Mouse (Mus musculus): ENCODE data around the gene Ccdc88c. TPM values are rescaled to one million over a fixed set of nuclear protein-coding genes. Genes with fewer than 3 reads are reported as not detected.

Gene Ccdc88c
- polyA plus RNA-seq, 1 experiment from 2014 or later: 10.8 TPM

DNA sequence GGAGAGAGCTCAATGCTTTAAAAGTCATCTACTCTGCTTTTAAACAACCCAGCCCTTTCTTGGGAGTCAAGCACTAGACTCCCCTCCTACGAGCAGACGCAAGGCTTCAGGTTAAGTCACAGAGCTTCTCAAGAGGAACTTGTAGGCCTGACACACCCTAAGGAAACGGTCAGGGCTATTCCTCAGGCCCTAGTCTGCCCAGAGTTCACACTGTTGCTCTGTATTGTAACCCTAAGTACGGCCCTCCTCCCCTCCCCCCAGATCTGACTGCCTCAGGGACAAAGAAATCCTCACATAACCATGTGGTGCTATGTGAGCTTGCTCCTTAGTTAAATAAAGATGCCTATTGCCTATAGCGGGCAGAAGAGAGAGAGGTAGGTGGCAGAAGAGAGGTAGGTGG lies 79.7 kb downstream of the Ccdc88c start:
- no peak for DNase-seq (ENCODE audit: low spot score)
- H3K9me3 ChIP-seq: 0 out of 2 replicates have a peak, but pooled peaks cover 3% of the 10 kb centered on the region
- H3K4me1 ChIP-seq: peaks cover 7% of the 10 kb centered on the region; the same call in 1 of the 2 replicates
- H3K27ac ChIP-seq (replicated peaks): no peak overlapping the region
- H3K27me3 ChIP-seq (replicated peaks; ENCODE audit: low read depth, poor library complexity, severe bottlenecking): no peaks in the 10 kb centered on the region
- 79% methylated on average over 5 of the region's 5 CpGs for WGBS
- no peak overlapping the region for H3K4me3 ChIP-seq
- peaks cover 76% of the 10 kb centered on the region for H3K36me3 ChIP-seq (replicated peaks)

DNA sequence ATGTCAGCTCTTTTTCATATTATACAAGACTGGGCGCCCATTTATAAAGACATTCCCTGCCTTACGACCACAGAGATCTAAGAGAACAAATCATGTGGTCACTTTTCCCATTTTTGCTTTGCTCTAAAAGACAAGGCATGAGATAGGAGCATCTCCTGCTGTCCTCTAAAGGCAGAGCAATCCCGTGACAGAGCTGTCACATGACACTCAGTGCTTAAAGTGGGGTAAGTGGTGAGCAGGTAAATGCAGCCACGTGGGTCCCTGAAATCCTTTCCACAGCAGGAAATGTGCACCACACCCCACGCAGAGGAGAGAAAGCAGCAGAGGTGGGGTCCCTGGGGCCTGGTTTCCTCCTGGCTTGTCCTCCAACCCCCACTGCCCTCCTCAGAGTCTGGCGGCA lies 80.8 kb downstream of the Ccdc88c start:
- Histone ChIP-seq H3K36me3 (replicated peaks) (peaks cover 81% of the 10 kb centered on the region), H3K4me1 (peaks cover 7% of the 10 kb centered on the region; the same call in 1 of the 2 replicates), H3K9me3 (0 out of 2 replicates have a peak, but pooled peaks cover 3% of the 10 kb centered on the region), H3K27ac (replicated peaks) (no peak overlapping the region), H3K27me3 (replicated peaks; ENCODE audit: low read depth, poor library complexity, severe bottlenecking) (no peaks in the 10 kb centered on the region), H3K4me3 (no peak overlapping the region)
- WGBS: 87% methylated on average over 6 of the region's 6 CpGs
- DNase-seq (ENCODE audit: low spot score): no peak

DNA sequence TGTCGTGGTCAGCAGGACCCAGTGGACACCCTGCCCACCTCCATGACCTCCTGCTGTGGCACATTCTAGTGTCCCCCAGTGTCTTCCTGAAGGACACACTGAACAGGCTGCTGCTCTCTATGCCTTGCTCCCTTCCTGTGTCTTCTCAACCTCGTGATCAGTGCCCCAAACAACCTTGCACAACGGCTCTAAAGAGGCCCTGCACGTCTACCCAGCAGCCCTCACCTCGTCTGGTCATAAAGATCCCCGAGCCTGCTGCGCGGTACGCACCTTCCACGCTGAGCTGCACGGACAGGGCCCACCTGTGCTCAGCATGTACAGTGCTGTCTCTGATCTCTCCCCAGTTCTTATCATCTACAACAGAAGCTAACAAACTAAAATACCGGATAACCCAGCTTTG lies 82.9 kb downstream of the Ccdc88c start:
- 0 out of 2 replicates have a peak, but pooled peaks cover 3% of the 10 kb centered on the region for H3K9me3 ChIP-seq
- no peaks in the 10 kb centered on the region for H3K27me3 ChIP-seq (replicated peaks; ENCODE audit: low read depth, poor library complexity, severe bottlenecking)
- H3K27ac ChIP-seq (replicated peaks): no peak overlapping the region
- peaks cover 90% of the 10 kb centered on the region for H3K36me3 ChIP-seq (replicated peaks)
- no peak overlapping the region for H3K4me3 ChIP-seq
- no peak for DNase-seq (ENCODE audit: low spot score)
- WGBS: 87% methylated on average over 12 of the region's 12 CpGs
- H3K4me1 ChIP-seq: no peaks in the 10 kb centered on the region

DNA sequence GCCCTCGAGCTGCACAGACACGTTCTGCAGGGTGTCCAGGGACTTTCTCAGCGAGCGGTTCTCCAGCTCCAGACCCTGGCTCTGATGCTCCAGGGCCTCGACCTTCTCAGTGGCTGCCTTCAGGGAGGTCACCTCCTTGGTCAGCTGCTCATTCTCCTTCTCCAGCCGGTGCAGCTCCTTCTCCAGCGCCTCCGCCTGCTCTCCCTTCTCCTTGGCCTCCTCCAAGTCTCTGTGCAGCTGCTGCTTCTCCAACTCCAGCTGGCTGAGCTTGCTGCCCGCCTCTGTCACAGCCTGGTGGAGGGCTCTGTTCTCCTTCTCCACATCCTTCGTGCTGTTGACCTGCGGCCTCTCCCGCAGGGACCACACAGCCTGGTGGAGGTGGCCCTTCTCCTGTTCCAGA lies 83.4 kb downstream of the Ccdc88c start:
- Histone ChIP-seq H3K4me1 (no peaks in the 10 kb centered on the region), H3K9me3 (0 out of 2 replicates have a peak, but pooled peaks cover 3% of the 10 kb centered on the region), H3K27ac (replicated peaks) (no peak overlapping the region), H3K4me3 (no peak overlapping the region), H3K36me3 (replicated peaks) (peaks cover 94% of the 10 kb centered on the region), H3K27me3 (replicated peaks; ENCODE audit: low read depth, poor library complexity, severe bottlenecking) (no peaks in the 10 kb centered on the region)
- no peak for DNase-seq (ENCODE audit: low spot score)
- WGBS: 81% methylated on average over 12 of the region's 12 CpGs

DNA sequence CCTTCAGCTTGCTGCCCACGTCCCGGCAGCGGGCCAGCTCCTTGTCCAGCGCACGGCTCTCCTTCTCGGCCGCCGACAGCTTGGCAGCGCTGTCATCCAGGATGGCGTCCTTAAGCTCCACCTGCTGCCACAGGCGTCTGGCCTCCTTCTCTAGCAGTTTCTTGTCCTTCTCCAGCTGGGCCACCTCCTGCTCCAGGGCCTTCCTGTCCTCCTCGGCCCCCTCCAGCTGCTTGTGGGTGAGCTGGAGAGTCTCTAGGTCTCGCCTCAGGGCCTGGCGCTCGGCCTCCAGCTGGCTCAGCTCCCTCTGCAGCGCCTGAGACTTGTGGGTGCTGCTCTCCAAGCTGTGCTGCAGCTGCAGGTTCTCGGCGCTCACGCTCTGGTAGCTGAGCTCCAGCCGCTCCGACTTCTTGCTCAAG lies 83.9 kb downstream of the Ccdc88c start:
- DNase-seq (ENCODE audit: low spot score): no peak
- Histone ChIP-seq H3K9me3 (0 out of 2 replicates have a peak, but pooled peaks cover 3% of the 10 kb centered on the region), H3K27ac (replicated peaks) (no peak overlapping the region), H3K27me3 (replicated peaks; ENCODE audit: low read depth, poor library complexity, severe bottlenecking) (no peaks in the 10 kb centered on the region), H3K4me1 (no peaks in the 10 kb centered on the region; the same call in 1 of the 2 replicates), H3K4me3 (no peak overlapping the region), H3K36me3 (replicated peaks) (peaks cover 98% of the 10 kb centered on the region)
- WGBS: 93% methylated on average over 21 of the region's 21 CpGs

DNA sequence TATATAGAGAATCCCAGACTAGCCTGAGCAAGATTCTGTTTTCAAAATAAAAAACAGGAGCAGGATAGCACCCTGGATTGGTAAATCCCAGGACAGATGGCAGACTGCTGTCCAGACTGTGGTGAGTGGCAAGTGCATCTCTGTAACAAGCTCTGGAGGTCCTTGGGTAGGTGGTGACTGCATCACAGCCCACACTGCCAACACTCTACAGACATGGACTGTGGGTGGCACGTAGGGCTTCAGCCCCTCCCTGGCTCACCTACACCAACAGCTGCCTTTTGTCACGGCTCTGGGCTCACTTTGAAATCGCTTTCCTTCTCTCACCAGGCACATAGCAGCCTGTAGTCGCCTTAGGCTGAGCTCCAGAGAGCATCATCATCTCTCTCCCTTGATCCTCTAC lies 85.7 kb downstream of the Ccdc88c start:
- no peak overlapping the region for H3K27ac ChIP-seq (replicated peaks)
- H3K27me3 ChIP-seq (replicated peaks; ENCODE audit: low read depth, poor library complexity, severe bottlenecking): no peaks in the 10 kb centered on the region
- DNase-seq (ENCODE audit: low spot score): no peak
- no peaks in the 10 kb centered on the region; the same call in 1 of the 2 replicates for H3K4me1 ChIP-seq
- 88% methylated on average over 4 of the region's 4 CpGs for WGBS
- no peak overlapping the region for H3K4me3 ChIP-seq
- H3K36me3 ChIP-seq (replicated peaks): peaks cover 95% of the 10 kb centered on the region
- H3K9me3 ChIP-seq: 0 out of 2 replicates have a peak, but pooled peaks cover 3% of the 10 kb centered on the region

DNA sequence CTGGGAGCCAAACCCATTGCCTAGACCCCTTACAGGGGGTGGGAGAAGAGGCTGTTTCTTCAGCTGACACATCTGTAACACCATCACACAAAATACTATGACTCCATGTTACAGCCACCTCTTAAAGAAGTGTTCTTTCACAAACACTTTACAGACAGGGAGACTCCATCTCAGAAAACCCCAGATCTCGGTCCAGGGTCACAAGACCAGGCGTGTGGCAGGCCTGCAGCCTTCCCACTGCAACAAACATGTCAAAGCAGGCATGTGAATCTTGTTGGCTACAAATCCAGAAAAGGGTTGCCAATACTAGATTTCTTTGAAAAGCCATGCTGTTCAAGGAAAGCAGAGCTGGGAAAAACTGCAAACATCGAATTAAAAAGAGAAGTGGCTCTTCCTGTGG lies 87.5 kb downstream of the Ccdc88c start:
- 87% methylated on average over 3 of the region's 3 CpGs for WGBS
- DNase-seq (ENCODE audit: low spot score): no peak
- no peak overlapping the region for H3K4me3 ChIP-seq
- no peaks in the 10 kb centered on the region for H3K27me3 ChIP-seq (replicated peaks; ENCODE audit: low read depth, poor library complexity, severe bottlenecking)
- no peak overlapping the region for H3K27ac ChIP-seq (replicated peaks)
- H3K4me1 ChIP-seq: peaks cover 10% of the 10 kb centered on the region
- no peaks in the 10 kb centered on the region for H3K9me3 ChIP-seq
- peaks cover 95% of the 10 kb centered on the region for H3K36me3 ChIP-seq (replicated peaks)

DNA sequence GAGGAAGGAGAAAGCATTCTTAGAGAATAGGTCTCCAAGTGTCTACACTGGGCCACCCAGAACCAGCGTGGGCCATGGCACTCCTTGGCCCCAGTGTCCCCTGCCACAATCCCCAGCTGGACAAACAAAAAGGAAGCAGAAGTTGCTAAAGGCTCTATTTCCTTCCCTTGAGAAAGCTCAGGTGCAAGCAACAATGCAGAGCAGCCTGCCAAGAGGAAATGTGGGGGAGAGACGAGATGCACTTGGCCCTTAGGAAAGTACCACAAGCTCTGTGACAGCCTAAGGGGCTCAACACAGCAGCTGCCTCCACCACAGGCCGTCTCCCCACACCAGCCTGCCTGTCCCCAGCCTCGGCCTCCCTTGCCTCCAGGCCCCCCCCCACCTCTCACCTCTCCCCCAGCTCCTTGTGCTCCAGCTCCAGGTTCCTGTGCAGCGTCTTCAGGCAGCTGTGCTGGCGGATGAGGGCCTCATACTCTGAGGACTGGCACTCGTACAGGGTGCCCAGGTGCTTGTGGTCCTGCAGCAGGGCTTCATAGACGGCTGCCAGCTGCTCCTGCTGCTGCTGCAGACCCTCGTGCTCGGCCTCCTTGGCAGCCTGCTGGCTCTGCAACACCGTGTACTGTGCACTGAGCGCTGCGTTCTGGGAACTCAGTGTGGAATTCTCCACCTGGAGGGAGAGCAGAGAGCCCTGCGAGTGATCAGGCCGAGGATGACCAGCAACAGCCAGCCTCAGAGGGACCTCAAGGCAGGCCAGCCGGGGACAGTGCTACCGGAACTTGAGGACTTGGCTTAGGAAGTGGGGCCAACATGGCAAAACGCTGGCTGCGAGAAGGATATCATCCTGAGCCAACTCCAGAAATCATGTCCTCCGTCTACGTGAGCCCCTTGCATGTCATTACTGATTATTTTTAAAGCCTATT lies 91.2 kb downstream of the Ccdc88c start:
- peaks cover 10% of the 10 kb centered on the region for H3K4me1 ChIP-seq
- DNase-seq (ENCODE audit: low spot score): no peak
- no peaks in the 10 kb centered on the region for H3K9me3 ChIP-seq
- H3K36me3 ChIP-seq (replicated peaks): peaks cover 91% of the 10 kb centered on the region
- no peak overlapping the region for H3K4me3 ChIP-seq
- WGBS: 78% methylated on average over 21 of the region's 21 CpGs
- H3K27me3 ChIP-seq (replicated peaks; ENCODE audit: low read depth, poor library complexity, severe bottlenecking): no peaks in the 10 kb centered on the region
- H3K27ac ChIP-seq (replicated peaks): peak overlapping the region; percentile 27; the same call in 1 of the 2 replicates

DNA sequence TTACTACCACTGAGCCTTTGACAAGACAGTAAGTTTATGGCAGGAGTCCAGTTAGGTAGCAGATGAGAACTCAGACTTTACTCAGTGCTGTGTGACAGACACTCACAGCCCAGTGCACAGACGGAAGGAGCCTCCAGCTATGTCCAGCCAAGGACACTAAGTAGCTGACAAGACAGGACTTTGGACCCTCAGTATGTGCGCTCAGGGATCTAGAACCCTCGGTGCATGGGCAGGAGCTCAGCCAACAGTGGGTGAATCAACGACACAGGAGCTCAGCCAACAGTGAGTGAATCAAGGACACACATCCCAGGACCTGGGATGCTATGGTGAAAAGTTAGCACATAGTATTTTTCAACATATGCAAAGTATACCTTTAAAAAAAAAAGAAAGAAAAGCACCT lies 92.1 kb downstream of the Ccdc88c start:
- Histone ChIP-seq H3K4me1 (peaks cover 10% of the 10 kb centered on the region), H3K36me3 (replicated peaks) (peaks cover 93% of the 10 kb centered on the region), H3K27me3 (replicated peaks; ENCODE audit: low read depth, poor library complexity, severe bottlenecking) (no peaks in the 10 kb centered on the region), H3K9me3 (no peaks in the 10 kb centered on the region), H3K27ac (replicated peaks) (no peak overlapping the region), H3K4me3 (no peak overlapping the region)
- 91% methylated on average over 4 of the region's 4 CpGs for WGBS
- no peak for DNase-seq (ENCODE audit: low spot score)

DNA sequence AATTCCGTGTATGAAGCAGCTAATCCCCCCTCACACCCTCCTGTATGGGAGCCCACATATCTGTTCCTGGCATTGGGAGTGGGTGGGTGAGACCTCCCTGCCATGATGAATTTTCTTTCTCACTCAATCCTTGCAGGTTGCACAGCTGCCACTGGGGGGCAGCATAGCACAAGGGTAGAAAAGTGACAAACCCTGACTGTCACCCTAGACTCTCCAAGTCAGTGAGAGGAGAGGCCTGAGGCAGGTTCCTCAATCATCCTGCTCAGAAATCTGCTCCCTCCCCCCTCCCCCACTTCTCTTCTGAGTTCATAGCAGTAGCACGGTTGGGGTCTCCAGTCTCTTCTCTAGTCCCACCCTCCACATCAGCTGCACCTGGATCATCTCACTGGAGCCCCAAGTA lies 92.7 kb downstream of the Ccdc88c start:
- no peak overlapping the region for H3K27ac ChIP-seq (replicated peaks)
- DNase-seq (ENCODE audit: low spot score): peak; percentile 82
- WGBS: 20% methylated on average over 2 of the region's 2 CpGs
- H3K36me3 ChIP-seq (replicated peaks): peaks cover 93% of the 10 kb centered on the region
- H3K27me3 ChIP-seq (replicated peaks; ENCODE audit: low read depth, poor library complexity, severe bottlenecking): no peaks in the 10 kb centered on the region
- H3K4me3 ChIP-seq: no peak overlapping the region
- H3K9me3 ChIP-seq: no peaks in the 10 kb centered on the region
- H3K4me1 ChIP-seq: peaks cover 10% of the 10 kb centered on the region

DNA sequence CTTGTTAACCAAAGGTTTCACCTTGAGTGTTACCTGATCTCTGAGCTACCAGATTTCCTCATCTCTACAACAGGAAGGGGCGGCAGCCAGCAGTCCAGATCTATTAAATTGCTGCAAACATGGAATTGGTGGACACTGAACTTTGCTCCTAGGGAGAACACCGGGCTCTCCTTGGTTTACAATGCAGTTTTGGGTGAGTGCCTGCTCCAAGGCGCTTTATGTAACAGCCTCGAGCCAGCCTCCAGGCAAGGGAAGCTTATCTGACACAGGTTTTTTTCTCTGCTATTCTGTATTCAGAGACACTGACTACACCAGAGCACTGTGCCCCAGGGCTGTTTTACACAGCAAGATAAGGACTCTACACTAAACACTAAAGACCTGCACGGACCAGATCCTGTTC lies 94.1 kb downstream of the Ccdc88c start:
- 88% methylated on average over 5 of the region's 5 CpGs for WGBS
- Histone ChIP-seq H3K4me1 (peaks cover 10% of the 10 kb centered on the region), H3K36me3 (replicated peaks) (peaks cover 93% of the 10 kb centered on the region)

DNA sequence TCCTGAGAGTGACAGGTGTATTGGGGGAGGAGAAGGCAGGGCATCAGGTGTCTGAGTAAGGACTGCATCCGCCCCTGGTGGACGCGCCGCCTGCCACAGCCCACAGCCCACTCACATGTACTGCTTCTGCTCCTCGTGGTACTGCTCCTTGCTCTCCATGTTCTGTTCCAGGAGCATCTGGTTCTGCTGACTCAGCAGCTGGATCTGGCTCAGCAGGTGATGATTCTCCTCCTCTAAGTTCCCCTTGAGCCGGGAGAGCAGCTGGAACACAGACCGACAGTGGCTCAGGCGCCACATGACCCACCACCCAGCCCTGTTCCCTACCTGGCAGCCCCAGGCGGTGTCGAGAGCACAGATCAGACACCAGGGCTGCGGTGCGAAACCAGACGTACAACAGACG lies 97.2 kb downstream of the Ccdc88c start:
- Histone ChIP-seq H3K4me1 (no peaks in the 10 kb centered on the region), H3K36me3 (replicated peaks) (peaks cover 93% of the 10 kb centered on the region), H3K9me3 (no peaks in the 10 kb centered on the region), H3K27me3 (replicated peaks; ENCODE audit: low read depth, poor library complexity, severe bottlenecking) (no peaks in the 10 kb centered on the region), H3K27ac (replicated peaks) (no peak overlapping the region), H3K4me3 (no peak overlapping the region)
- WGBS: 96% methylated on average over 14 of the region's 14 CpGs
- no peak for DNase-seq (ENCODE audit: low spot score)

More for the DNA sequence above, 94.1 kb downstream of the Ccdc88c start:
- H3K27me3 ChIP-seq (replicated peaks; ENCODE audit: low read depth, poor library complexity, severe bottlenecking): no peaks in the 10 kb centered on the region
- H3K27ac ChIP-seq (replicated peaks): no peak overlapping the region
- H3K4me3 ChIP-seq: no peak overlapping the region
- DNase-seq (ENCODE audit: low spot score): no peak
- H3K9me3 ChIP-seq: no peaks in the 10 kb centered on the region

DNA sequence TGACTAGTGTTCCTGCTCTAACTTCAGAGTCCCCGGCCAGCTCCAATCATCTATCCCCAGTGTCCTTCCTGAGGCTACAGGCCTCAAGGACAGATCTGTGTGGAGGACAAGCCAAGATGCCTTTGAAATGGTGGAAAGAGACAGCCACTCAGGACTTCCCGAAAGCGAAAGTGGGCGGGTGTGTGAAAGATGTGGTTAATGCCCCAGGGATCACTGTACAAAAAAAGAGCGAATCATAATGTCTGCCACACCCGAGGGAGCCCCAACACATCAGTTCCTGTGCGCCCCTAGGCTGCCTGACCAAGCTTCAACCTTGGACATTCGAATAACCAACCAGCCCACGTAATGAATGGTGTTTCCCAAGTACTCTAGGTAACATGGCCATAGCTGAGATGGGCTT lies 100.6 kb downstream of the Ccdc88c start:
- Histone ChIP-seq H3K4me3 (no peak overlapping the region), H3K27me3 (replicated peaks; ENCODE audit: low read depth, poor library complexity, severe bottlenecking) (no peaks in the 10 kb centered on the region), H3K36me3 (replicated peaks) (peaks cover 83% of the 10 kb centered on the region), H3K4me1 (no peaks in the 10 kb centered on the region), H3K9me3 (no peaks in the 10 kb centered on the region), H3K27ac (replicated peaks) (no peak overlapping the region)
- DNase-seq (ENCODE audit: low spot score): no peak
- 93% methylated on average over 9 of the region's 9 CpGs for WGBS

Data from embryonic facial prominence, embryonic 10.5 days (tissue).